Mouse (Mus musculus): ENCODE data around the gene Ppp1r37.
"Not testable (repeated sequence)": the region's sequence is repeated elsewhere in the genome, so short reads cannot be mapped to it uniquely, and the experiment has no call there.

Gene Ppp1r37

DNA sequence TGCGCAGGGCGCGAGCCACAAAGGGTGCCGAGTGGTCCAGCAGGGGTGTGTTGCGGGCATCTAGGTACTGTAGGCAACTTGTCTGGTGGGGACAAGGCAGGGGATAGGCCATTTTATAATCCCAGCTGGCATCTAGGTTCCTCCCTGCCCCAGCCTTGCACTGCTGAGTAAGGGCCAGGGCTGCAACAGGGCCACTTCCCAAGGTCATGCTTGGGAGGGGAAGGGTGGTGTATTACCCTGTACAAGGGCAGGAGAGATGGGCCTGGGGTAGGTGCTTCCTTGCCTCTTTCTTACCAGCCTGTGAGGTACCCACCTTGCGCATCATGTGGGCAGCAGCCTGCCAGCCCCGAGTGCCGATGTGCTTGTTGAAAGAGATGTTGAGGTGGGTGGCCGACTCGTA lies 28.2 kb downstream of the Ppp1r37 start:
- DNase-seq, result no peak

DNA sequence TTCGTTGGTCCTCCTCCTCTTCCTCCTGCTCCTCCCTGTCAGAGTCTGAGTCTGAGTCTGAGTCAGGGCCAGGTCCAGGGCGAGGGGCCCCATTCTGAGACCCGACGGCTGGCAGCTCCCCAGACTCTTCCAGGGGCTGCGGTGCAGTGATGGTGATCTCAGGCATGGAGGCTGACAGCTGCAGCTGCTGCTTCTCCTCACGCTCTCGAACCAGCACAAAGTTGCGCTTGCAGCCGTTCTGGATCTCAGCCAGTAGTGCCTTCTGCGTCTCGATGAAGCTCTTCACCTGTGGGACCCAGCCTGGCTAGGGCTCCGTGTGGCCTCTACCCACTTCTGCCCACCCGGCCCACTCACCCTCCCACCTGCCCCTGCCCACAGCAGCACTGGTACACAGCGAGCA lies 30.6 kb downstream of the Ppp1r37 start:
- peak in 1 of 2 experiments; percentile 46 for DNase-seq

DNA sequence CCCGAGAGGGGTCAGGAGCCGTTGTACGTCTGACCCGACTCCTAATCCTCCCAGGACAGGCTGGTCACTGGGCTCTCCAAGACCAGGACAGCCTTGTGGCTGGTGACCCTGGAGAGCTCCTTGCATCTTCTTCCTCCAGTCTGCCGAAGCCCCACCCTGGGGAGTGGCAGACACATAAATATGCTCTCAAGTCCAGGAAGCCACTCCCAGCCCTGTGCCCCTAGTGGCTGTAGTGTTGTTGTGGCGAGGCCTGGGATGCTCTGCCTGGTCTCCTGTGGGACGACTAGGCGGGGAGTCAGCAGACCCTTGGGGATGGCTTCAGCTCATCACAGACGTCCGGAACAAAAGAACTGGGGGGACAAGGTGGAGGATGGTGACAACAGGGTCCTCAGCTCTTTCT lies 31.8 kb downstream of the Ppp1r37 start:
- DNase-seq, result no peak

DNA sequence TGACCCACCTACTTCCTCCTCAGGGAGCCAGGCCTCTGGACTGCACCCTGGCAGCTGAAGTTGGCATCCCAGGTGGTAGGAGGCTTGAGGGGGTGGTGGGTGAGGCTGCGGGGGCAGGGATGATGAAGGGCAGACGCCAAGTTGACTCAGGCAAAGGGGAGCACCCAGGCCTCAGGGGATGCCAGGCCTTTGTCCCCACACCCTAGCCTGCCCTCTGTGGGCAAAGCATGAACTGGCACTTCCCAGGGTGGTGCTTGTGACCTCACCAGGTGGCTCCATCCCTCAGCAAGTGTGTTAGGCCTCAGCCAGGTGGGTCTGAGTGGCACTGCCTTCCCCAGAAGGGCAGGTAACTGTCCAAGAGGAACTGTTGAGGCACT lies 37.8 kb downstream of the Ppp1r37 start:
- DNase-seq, result peak in 1 of 2 experiments; percentile 16

DNA sequence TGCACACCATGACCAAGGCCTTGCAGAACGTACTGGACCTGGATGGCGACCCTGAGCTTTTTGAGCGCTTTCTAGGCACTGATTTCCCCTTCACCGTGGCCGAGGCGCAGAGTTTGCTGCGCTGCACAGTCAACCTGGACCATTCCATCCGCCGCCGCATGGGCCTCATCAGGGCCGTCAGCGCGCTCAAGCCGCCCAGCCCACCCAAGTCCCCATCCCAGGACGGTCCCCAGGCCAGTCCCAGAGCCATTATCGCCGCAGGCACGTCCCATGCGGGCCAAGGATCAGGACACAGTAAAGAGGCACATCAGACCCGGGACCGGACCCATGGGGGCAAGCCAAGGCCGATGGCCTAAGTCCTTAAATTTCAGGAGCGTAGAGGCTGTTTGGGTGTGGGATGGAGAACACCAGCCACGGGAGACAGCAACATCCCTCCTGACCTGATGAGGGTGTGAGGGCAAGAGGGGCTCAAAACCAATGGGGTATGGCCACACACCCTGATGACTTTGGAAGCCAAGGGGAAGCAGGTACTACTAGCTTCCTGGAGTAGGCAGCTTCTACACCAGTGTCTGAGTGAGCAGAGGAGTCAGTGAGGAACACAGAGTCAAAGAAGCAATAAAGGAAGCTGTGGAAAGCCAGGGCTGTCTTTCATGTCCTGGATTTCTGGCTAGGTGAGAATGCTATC lies 38.3 kb downstream of the Ppp1r37 start:
- DNase-seq, result no peak

DNA sequence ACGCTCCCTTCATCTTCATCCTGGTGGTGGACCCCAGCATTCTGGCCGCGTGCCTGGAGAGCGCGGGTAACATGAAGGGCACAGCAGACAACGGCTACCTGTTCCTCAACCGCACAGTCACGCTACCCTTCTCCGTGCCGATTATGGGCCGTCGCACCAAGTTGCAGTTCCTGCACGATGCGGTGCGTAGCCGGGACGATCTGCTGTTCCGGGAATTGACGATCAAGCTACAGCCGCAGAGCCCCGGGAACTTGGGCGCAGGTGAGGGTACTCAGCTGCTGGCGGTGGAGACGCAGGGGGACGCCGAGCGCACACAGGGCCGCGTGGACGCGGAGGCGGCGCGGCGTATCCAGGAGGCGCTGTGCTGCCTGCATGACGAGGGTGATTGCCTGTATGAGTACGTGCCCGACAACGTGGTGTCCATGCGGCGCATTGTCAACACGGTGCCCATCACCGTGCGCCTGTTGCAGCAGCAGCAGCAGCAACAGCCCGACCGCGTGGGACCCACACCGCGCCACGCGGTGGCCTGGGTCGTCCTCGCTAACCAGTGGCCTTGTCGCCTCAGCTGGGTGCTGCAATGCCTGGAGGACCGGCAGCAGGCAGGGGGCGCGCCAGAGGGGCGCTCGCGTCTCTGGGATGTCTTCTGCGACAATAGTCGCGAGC lies 39.0 kb downstream of the Ppp1r37 start:
- DNase-seq, result peak; percentile 67 to 72

DNA sequence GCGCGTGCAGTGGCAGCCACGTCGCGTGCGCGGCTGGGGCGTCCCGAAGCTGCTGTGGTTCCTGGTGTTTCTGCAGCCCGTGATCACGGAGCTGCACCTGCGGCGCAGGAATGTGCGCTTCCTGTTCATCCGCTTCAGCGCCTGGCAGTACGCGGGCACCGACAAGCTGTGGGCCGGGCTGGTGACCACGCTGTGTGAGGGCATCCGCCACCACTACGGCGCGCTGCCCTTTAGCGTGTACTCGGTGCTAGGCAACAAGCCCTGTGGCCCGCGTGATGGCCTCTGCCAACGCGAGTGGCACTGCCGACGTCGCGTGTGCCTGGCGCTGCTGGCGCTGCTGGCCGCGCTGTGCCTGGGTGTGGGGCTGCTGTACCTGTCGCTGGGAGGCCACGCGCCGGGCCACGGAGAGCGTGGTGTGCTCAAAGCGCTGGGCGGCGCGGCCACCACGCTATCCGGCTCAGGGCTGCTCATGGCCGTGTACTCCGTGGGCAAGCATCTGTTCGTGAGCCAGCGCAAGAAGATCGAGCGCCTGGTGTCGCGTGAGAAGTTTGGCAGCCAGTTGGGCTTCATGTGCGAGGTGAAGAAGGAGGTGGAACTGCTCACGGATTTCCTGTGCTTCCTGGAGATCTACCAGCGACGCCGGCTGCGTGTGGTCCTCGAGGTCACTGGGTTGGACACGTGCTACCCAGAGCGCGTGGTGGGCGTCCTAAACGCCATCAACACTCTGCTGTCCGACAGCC lies 39.7 kb downstream of the Ppp1r37 start:
- peak; percentile 55 to 58 for DNase-seq

DNA sequence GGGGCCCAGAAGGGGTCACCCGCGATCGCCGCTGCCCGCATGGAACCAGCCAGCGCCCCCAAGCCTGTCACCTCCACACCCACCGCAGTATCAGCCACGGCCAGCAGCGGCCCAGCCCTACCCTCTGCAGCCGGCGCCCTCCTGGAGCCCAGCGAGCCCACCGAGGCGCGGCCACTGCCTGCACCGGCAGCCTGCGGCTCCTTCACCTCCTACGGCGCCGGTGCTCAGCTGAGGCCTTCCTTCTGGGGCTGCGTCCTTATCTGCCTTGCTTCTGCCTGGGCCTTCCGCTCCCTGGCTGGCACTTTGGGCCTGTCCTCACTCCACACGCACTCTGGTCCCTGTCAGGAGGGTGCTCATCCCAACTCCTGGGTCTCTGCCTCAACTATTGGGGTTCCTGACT lies 42.8 kb downstream of the Ppp1r37 start:
- DNase-seq, result peak in 1 of 2 experiments; percentile 13

DNA sequence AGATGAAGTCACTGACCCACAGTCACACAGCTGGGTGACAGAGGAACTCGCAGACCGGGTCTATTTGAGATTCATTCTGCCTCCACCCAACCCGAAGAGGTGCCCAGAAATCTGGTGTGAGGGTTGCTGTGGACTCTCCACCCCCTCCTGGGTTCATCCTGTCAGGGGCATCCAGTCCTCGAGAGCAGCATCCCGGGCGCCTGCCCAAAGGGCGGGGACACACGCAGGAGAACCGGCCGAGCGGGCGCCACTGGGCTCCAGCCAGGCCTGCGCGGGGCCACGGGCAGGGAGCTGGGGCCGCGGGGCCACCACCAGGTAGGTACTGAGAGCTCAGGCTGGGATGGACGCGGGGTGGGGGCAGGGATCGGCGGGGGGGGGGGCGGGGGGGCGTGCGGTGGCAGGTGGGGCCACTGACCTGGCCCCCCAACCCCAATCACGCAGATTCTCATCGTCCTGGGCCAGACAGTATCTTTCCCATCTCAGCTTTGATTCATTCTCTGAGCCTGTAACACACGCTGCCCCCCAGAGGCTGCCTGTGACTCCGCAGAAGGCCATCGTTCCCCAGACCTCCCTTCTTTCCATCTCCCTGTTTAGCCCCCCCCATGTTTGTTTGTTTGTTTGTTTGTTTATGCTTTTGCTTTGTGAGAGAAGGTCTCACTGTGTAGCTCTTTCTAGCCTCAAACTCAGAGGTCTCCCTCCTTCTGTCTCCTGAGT lies 45.1 kb downstream of the Ppp1r37 start, which contains the start of gene Nkpd1:
Gene Nkpd1 (plus strand): TSS at position 187 of the 714 bp plus-strand sequence.
- DNase-seq, result peak; percentile 64 to 69

DNA sequence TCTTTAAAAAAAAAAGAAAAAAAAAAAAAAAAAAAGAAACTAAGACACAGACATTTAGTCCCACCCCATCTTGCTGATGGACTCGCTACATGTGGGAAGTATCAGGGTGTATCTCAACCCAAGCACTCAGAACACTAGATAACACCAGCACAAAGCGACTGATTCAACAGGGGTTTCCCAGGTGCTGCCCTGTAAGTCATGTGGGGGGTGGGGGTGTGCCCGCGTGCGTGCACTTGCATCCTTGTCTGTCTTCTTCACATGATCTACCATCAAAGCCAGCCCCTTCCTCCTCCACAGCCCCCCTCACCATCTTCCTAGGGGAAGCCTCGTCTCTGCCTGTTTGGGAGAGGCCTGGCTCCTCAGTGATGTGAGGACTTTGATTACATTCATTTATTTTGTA lies 50.5 kb downstream of the Ppp1r37 start:
- DNase-seq, result no peak

DNA sequence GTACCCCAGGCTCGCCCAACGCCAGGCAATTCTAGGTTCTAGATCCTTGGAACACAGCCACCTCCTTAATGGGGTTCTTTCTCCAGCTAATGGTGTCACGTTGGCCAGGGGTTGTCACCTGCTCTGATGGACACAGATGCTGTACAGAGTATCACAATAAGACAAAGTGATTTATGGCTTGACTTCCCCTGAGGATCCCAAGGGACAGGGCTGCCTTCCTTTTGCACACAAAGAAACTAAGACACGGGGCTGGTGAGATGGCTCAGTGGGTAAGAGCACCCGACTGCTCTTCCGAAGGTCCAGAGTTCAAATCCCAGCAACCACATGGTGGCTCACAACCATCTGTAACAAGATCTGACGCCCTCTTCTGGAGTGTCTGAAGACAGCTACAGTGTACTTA lies 50.9 kb downstream of the Ppp1r37 start:
- DNase-seq, result not testable (repeated sequence)

DNA sequence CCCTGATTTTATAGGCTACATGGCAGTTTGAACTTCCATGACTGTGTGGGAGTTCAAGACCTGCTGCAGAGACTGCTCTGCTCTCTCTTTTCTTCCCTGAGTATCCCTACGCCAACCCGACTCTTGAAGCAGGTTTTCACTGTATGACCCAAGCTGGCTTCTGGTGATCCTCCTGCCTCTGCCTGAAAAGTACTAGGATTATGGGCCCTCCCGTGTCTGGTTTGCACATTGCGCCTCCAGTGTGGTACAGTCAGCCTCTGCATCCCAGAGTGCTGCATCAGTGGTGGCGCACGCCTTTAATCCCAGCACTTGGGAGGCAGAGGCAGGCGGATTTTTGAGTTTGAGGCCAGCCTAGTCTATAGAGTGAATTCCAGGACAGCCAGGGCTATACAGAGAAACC lies 53.1 kb downstream of the Ppp1r37 start:
- peak in 1 of 2 experiments; percentile 12 for DNase-seq

DNA sequence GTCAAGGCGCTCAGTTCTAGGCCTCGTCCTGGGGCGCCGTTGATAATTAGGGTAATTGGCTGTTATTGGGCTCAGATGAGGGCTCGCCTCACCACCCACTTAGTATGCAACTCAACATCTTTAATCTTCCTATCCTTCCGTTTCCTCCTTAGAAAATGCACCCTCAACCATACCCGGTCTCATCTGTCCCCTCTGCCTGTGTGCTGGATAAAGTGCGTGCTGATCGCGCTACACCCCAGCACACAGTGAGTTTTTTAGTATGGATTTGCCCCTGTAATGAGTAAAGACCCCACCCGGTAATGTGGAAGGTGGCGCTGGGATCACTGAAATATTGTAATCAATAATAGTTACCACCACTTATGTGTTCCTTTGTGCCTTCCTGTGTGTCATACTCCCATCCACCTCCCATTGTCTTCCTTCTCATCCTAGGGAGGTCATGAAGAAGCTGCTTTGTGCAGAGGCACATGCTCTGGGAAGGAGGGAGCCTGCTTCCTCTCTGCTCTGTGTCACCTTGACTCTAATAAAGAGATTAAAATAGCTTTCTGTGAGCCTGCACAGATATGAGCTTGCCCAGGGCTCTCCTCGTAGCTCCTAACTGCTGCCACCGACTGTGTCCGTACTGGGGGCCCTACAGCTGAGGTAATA lies 53.8 kb downstream of the Ppp1r37 start:
- peak in 1 of 2 experiments; percentile 16 for DNase-seq

DNA sequence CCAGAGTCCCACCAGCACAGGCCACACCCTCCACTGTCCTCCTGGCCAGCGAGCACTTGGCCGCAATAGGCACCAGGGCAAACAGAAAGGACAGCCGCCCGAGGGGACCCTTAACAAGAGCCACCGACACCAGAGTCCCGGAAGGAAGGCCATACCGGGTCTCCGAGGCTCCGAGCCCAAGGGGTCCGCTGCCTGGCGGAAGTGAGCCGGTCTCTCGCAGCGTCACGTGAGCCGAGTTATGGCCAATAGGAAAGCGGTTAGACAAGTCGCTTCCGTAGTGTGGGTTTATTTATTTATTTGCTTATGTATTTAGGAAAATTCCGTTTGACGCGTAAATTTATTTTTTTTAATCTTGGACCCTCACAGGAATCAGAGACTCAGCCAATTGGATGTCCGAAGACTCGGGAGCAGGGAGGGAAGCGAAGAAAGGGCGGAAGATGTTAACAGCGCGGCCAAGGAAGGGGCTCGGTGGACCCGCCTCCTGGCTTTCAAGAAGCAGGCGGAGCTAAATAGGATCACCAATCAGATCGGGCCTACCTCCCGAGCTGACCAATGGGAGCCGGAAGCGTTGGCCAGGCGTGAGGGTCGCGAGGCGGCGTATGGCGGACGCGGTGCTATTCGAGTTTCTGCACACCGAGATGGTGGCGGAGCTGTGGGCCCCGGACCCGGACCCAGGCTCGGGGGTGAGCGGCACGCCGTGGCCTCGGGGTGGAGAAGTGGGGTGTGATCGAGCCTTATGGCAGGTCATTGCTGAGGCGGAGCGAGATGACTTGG lies 54.5 kb downstream of the Ppp1r37 start, which contains the start of the genes Bloc1s3 and Trappc6a:
Gene Bloc1s3 (minus strand): TSS at position 218 of the 774 bp plus-strand sequence.
Gene Trappc6a (plus strand): TSS at position 246 of the 774 bp plus-strand sequence.
- peak; percentile 96 for DNase-seq

DNA sequence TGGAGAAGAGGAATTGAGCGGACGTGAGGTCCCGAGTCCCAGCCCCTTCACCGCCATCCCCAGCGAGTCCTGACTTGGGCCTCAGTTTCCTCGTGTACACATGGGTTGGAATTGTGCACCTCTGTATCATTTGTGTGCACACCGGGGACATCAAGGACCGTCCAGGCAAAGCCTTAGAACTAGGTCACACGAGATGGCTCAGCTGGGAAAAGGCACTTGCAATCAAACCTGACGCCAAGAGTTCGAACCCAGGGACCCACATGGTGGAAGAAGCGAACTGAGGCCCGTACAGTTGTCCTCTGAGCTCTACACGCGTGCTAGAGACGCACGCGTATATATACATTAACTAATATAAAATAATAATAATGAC lies 55.3 kb downstream of the Ppp1r37 start:
- DNase-seq, result peak in 1 of 2 experiments; percentile 35

DNA sequence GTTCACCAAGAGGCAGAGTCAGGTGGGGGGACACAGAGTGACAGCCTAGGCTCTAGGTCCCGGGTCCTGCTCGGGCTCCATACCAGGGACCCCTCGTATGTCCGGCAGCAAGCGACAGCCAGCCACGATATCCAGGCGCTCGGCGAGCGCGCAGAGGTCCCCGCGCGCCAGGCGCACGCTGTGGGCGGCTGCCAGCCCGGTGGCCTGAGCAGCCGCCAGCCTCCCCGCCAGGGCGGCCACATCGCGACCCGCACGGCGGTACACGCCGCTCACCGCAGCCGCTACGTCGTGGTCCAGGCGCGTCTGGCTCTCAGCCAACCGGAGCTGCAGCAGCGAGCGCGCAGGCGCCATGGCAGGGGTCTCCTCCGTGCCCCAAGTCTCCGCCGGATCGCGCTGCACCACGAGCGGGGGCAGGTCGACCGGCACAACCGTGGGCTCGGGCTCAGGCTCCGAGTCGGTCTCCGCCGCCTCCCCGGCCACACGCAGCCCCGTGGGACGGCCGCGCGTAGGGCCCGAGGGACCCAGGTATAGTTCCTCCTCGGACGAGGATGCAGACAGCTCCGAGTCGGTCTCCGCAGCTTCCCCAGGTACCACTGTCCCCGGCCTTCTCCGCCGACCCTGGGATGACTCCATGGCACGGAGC lies 55.8 kb downstream of the Ppp1r37 start:
- peak; percentile 80 to 83 for DNase-seq

DNA sequence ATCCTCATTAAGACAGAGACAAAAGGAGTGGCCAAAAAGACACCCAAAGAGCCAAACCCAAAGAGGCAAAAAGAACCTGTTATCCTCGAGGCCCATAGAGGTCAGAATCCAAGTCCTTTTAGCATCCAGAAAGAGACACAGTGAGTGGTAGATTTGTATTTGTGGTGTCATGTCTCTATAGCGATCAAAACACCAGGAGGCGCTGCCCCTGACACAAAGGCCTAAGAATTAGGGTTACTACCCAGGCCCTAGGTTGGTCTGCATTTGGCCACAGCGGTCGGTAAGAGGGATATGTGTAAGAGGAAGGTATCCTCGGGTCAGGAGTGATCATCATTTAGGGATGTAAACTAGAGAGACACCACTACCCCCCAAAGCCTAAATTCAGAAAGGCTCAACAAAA lies 56.5 kb downstream of the Ppp1r37 start:
- DNase-seq, result peak in 1 of 2 experiments; percentile 29

DNA sequence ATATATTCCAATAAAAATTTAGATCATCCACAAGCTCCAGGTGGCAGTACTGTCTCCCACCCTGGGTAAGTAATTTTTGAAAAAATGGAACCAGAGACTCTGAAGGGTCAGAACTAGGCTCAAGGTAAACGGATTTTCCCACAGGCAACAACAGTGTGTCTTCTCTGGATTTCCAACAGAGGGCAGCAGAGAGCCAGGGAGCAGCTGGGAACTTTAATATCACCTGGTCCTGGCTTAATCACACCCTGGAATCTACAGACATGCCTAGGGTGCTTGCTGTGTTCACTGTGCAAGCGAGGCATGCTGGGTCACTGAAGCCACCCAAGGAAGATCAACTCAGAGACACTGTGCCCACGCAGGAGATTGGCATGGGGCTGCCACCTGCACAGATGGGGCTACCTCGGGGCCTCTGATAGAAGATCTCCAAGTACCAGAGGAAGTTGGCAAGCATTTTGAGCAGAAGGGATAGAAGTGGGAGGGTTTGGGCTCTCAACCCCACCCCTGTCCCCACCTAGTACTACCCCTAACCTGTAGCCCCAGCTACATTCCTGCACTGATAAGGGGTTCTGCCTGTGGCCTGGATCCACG lies 59.3 kb downstream of the Ppp1r37 start:
- DNase-seq, result peak; percentile 81 to 91

DNA sequence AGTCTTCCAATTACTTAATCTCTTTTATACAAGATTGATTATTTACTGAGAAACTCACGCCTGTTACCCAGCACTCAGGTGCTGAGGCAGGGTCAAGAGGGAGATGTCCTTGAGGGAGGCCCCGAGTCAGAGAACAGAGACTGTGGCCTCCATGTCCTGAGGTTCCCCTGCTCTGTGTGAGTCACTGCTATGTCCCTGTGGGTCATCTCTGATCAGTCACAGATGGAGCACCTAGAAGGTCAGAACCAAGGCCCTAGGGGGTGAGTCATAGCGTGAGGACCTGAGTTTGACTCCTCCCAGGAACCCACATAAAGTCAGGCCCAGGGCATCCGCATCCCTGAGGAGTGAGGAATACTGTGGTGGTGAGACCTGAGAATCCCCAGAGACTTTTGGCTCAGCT lies 61.2 kb downstream of the Ppp1r37 start:
- DNase-seq, result no peak

All from cerebellum, postnatal 10 days (tissue).